Comparison of ENCODE assay signal across 8 mouse cellular contexts in the genomic region with DNA sequence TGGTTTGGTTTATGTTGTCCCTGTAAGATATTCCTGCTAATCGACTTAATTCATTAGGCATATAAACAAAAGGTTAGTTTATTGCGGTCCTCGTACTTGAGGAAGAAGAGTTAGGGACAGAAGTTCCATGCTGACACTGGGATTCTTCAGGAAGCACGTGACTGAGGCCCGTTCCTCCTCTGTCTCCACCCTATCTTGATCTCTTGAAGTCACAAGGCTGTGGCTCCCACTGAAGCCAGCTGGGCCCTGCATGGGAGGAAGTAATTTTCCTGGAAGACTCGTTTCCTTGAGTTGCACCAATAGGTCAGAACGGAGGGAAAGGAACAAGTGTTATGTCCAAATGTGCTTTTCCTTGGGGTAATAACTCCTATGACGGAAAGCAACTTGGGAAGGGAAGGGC. TPM values are rescaled to one million over a fixed set of nuclear protein-coding genes. Genes with fewer than 3 reads are reported as not detected.
DNase-seq lines count a peak whose midpoint lies in the region; ATAC-seq and TF ChIP-seq lines count a peak whose summit lies in the region.

No protein-coding gene starts in this region.

- no peaks in the 10 kb centered on the region for H3K27me3 ChIP-seq in lung, postnatal 0 days (replicated peaks; ENCODE audit: insufficient read depth, low read length)
- H3K27me3 ChIP-seq in thymus, adult 2 months (ENCODE audit: control insufficient read depth, insufficient read depth, low read length): no peaks in the 10 kb centered on the region

- DNase-seq in lung, adult 18-20 months: peak; percentile 59 to 63
- no peak for DNase-seq in lung, adult 2 months
- peak; percentile 42 to 78 for DNase-seq in heart, adult 18-20 months
- DNase-seq in kidney, adult 18-20 months: peak; percentile 40
- DNase-seq in lung, postnatal 0 days (ENCODE audit: low spot score): peak; percentile 52
- no peak for DNase-seq in thymus, adult 2 months
- DNase-seq in urinary bladder, postnatal 4 days (ENCODE audit: low spot score in 2 of 2): no peak
- no peak for DNase-seq in gastrocnemius, adult 8-10 months (ENCODE audit: low spot score in 2 of 2)

- H3K4me2 ChIP-seq in lung, postnatal 0 days (replicated peaks; ENCODE audit: low read depth, low read length): peak overlapping the region; percentile 90; the same call in 1 of the 2 replicates

- no peak overlapping the region for H3K4me3 ChIP-seq in lung, adult 2 months (replicated peaks; ENCODE audit: extremely low read depth, low read depth, low read length)
- peak overlapping the region; percentile 59; the same call in 1 of the 2 replicates for H3K4me3 ChIP-seq in lung, postnatal 0 days (ENCODE audit: low read depth, low read length)
- no peak overlapping the region for H3K4me3 ChIP-seq in thymus, adult 2 months (ENCODE audit: control insufficient read depth, insufficient read depth, low read length)

- ATAC-seq in lung, postnatal 0 days: no peak

- H3K36me3 ChIP-seq in lung, postnatal 0 days (ENCODE audit: insufficient read depth, low read length): no peaks in the 10 kb centered on the region
- no peaks in the 10 kb centered on the region for H3K36me3 ChIP-seq in thymus, adult 2 months (ENCODE audit: control insufficient read depth, insufficient read depth, low read length)

- H3K4me1 ChIP-seq in lung, adult 2 months (ENCODE audit: control insufficient read depth, insufficient read depth, low read length): peaks cover 2% of the 10 kb centered on the region; the same call in 1 of the 2 replicates
- H3K4me1 ChIP-seq in lung, postnatal 0 days (ENCODE audit: insufficient read depth, low read depth, low read length): peaks cover 6% of the 10 kb centered on the region; the same call in 1 of the 2 replicates
- 0 out of 2 replicates have a peak, but pooled peaks cover 3% of the 10 kb centered on the region for H3K4me1 ChIP-seq in thymus, adult 2 months (replicated peaks; ENCODE audit: control insufficient read depth, insufficient read depth, low read length)

- H3K9me3 ChIP-seq in lung, postnatal 0 days (ENCODE audit: low read length): no peaks in the 10 kb centered on the region

- H3K27ac ChIP-seq in lung, postnatal 0 days (ENCODE audit: low read length): 0 out of 2 replicates have a peak overlapping the region, but pooled peaks have one; percentile 83
- no peak overlapping the region for H3K27ac ChIP-seq in thymus, adult 2 months (ENCODE audit: control insufficient read depth, insufficient read depth, low read length)

- WGBS in lung, adult 2 months: 29% methylated on average over 8 of the region's 8 CpGs
- WGBS in lung, postnatal 0 days: 42% methylated on average over 8 of the region's 8 CpGs
- 84% methylated on average over 8 of the region's 8 CpGs for WGBS in thymus, adult 2 months

- no peak overlapping the region for H3K9ac ChIP-seq in lung, postnatal 0 days (replicated peaks; ENCODE audit: low read depth)

- TF ChIP-seq EP300 in lung, postnatal 0 days (IDR thresholded peaks at IDR 0.05): no peak

- no peak for TF ChIP-seq CTCF in lung, adult 2 months (IDR thresholded peaks at IDR 0.05; ENCODE audit: insufficient read depth, low read length)
- no peak for TF ChIP-seq CTCF in lung, postnatal 0 days (IDR thresholded peaks at IDR 0.05)
- TF ChIP-seq CTCF in thymus, adult 2 months (IDR thresholded peaks at IDR 0.05; ENCODE audit: borderline replicate concordance, control insufficient read depth, extremely low read depth, insufficient read depth, low read length, poor library complexity): no peak

- no peak for TF ChIP-seq POLR2A in lung, adult 2 months (IDR thresholded peaks at IDR 0.05; ENCODE audit: borderline replicate concordance, extremely low read depth, low read depth, low read length)
- TF ChIP-seq POLR2A in thymus, adult 2 months (IDR thresholded peaks at IDR 0.05; ENCODE audit: control insufficient read depth, extremely low read depth, insufficient read depth, low read length, poor library complexity): no peak

RNA-seq across cellular contexts. Expression of a gene that starts 1.0 kb away (rescaled TPM):
- polyA plus RNA-seq in lung, adult 2 months (2012; rRNA removed): 17.5 and 24.9 TPM in 2 replicates
- 1 to 10 TPM; 3.6 to 4.0 TPM for total RNA-seq in heart, adult 18-20 months (2021)
- 4.2 and 8.2 TPM in 2 replicates for polyA plus RNA-seq in lung, postnatal 0 days (2015; fragmentation: Nextera tagmentation; extraction: Ambion mirVana)
- polyA plus RNA-seq in thymus, adult 2 months (2012; rRNA removed): 32.7 and 38.1 TPM in 2 replicates
- 1 to 10 TPM in 3 of 4 experiments, under 1 TPM in 1; 0.99 to 2.7 (median 2.3) TPM for total RNA-seq in gastrocnemius, adult 8-10 months (2022)

RNA-seq across cellular contexts. Expression of a gene that starts 1.1 kb away (rescaled TPM):
- polyA plus RNA-seq in lung, adult 2 months (2012; rRNA removed): 2.0 and 4.0 TPM in 2 replicates
- total RNA-seq in heart, adult 18-20 months (2021): 10 to 100 TPM; 52.1 to 56.9 TPM
- polyA plus RNA-seq in lung, postnatal 0 days (2015; fragmentation: Nextera tagmentation; extraction: Ambion mirVana): 7.7 and 9.0 TPM in 2 replicates
- polyA plus RNA-seq in thymus, adult 2 months (2012; rRNA removed): 5.7 and 6.5 TPM in 2 replicates
- 1 to 10 TPM; 6.8 to 8.9 (median 7.8) TPM for total RNA-seq in gastrocnemius, adult 8-10 months (2022)

Comparison
In these comparisons a context has a peak if more than half of its experiments do, and no peak if none do; other contexts are left out.
1. DNase-seq: peak in lung, adult 18-20 months (2 of 2), heart, adult 18-20 months (2 of 2), kidney, adult 18-20 months (single experiment) and lung, postnatal 0 days (single experiment); none in lung, adult 2 months (single experiment), thymus, adult 2 months (single experiment), urinary bladder, postnatal 4 days (0 of 2) and gastrocnemius, adult 8-10 months (0 of 2).